Mouse (Mus musculus) kidney, adult 2 months (tissue): ENCODE results near the gene Alox8. TPM values are rescaled to one million over a fixed set of nuclear protein-coding genes. Genes with fewer than 3 reads are reported as not detected.

Source experiments
- DNase-seq: peaks from one replicate; pipeline ENCODE4 v3.0.0; 2021
- H3K27ac ChIP-seq: fragments of 200-500 bp; 2 replicates; pipeline ENCODE4 v1.5.1; 2012; ENCODE audit warnings: low read depth, low read length, control low read depth, inconsistent platforms; ENCODE audit not compliant: insufficient read depth
- H3K27me3 ChIP-seq: fragments of 200-500 bp; replicated peaks from 2 replicates; pipeline ENCODE4 v1.6.1; 2012; ENCODE audit warnings: mild to moderate bottlenecking, moderate library complexity, low read length, inconsistent platforms; ENCODE audit not compliant: control insufficient read depth, insufficient read depth
- H3K36me3 ChIP-seq: fragments of 200-500 bp; 2 replicates; pipeline ENCODE4 v1.6.1; 2012; ENCODE audit warnings: mild to moderate bottlenecking, moderate library complexity, low read length, inconsistent platforms; ENCODE audit not compliant: control insufficient read depth, insufficient read depth
- H3K4me1 ChIP-seq: fragments of 200-500 bp; 2 replicates; pipeline ENCODE4 v1.6.1; 2011; ENCODE audit warnings: low read length; ENCODE audit not compliant: control insufficient read depth, insufficient read depth
- H3K4me3 ChIP-seq: fragments of 200-500 bp; 2 replicates; pipeline ENCODE4 v1.5.1; 2011; ENCODE audit warnings: mild to moderate bottlenecking, low read depth, low read length, control low read depth; ENCODE audit not compliant: insufficient read depth
- CTCF ChIP-seq: fragments of 200-500 bp; conservative IDR thresholded peaks from 2 replicates; pipeline ENCODE4 v1.5.1; 2011; ENCODE audit warnings: low read depth, mild to moderate bottlenecking, control low read depth, low read length, moderate library complexity, mixed read lengths; ENCODE audit not compliant: insufficient read depth, insufficient read length
- POLR2A ChIP-seq: fragments of 200-500 bp; IDR thresholded peaks from one replicate; pipeline ENCODE4 v1.6.1; 2011; ENCODE audit warnings: low read depth, low read length, control low read depth
- WGBS: fragments of 180-500 bp; shearing (Covaris S2); methylation state at CpG from one replicate; pipeline ENCODE4 v1.1.7; 2018; 5-methylcytosine and 5-hydroxymethylcytosine counted together
- polyA plus RNA-seq: library from polyadenylated mRNA; depleted of rRNA; stranded (reverse); fragments of >200 nt; gene quantifications from 2 replicates; pipeline ENCODE4 v1.2.3, GENCODE M21; 2012; rRNA removed

Alox8 gene
- polyA plus RNA-seq, 1 experiment = 0.08 TPM

DNA sequence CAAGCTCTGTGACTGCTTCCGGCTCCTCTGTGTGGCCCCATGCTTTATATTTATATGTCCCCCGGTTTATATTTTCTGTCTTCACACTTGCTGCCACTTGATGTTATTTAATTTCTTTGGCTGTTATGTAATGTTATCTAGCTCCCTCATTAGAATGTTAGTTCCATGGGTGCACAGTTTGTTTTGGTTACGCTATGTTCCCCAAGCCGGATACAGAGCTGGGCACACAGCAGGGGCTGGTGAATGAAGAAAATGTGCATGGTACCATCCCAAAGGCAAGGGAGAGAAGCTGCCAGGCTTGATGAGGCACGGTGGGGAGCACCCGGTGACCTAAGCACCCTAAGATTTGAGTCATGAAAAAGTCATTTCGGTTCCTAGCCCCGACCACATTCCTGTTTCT is 43.8 kb downstream of the Alox8 start:
- Histone ChIP-seq H3K4me1 (no peaks in the 10 kb centered on the region), H3K4me3 (no peak overlapping the region), H3K27me3 (no peaks in the 10 kb centered on the region), H3K36me3 (no peaks in the 10 kb centered on the region), H3K27ac (no peak overlapping the region)
- TF ChIP-seq CTCF (no peak), POLR2A (no peak)
- DNase-seq = no peak
- WGBS = 80% methylated on average over 8 of the region's 8 CpGs

GRCm38 (mm10) chr11:69151004-69151403 is 46.6 kb downstream of the Alox8 start:
- WGBS = 52% methylated on average over 6 of the region's 6 CpGs

DNA sequence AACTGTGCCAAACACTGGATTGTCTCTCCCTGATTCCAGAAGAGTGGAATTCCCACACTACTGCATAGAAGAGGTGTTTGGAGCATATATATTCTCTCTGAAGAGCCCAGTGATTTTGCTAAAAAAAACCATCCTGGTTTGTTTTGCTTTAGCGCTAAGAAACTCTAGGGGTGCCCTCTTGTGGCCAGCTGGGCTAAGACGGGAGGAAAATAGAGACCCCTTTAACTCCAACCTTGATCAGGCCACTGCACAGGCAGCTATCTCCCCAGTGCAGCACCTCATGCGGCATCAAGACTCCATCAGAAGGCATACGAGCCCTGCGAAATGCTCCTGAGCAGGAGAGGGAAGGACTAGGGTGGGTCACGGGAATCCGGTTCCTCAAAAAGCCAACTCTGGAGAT is 47.2 kb downstream of the Alox8 start:
- Histone ChIP-seq H3K27ac (no peak overlapping the region), H3K27me3 (no peaks in the 10 kb centered on the region), H3K4me1 (no peaks in the 10 kb centered on the region), H3K36me3 (no peaks in the 10 kb centered on the region), H3K4me3 (no peak overlapping the region)
- TF ChIP-seq CTCF (peak; percentile 55), POLR2A (no peak)
- WGBS = 6% methylated on average over 7 of the region's 7 CpGs
- DNase-seq = peak; percentile 67

More at GRCm38 (mm10) chr11:69151004-69151403, 46.6 kb downstream of the Alox8 start:
- Histone ChIP-seq H3K36me3 (no peaks in the 10 kb centered on the region), H3K4me3 (no peak overlapping the region), H3K27ac (no peak overlapping the region), H3K27me3 (no peaks in the 10 kb centered on the region), H3K4me1 (no peaks in the 10 kb centered on the region)
- TF ChIP-seq CTCF = no peak
- no peak for DNase-seq

DNA sequence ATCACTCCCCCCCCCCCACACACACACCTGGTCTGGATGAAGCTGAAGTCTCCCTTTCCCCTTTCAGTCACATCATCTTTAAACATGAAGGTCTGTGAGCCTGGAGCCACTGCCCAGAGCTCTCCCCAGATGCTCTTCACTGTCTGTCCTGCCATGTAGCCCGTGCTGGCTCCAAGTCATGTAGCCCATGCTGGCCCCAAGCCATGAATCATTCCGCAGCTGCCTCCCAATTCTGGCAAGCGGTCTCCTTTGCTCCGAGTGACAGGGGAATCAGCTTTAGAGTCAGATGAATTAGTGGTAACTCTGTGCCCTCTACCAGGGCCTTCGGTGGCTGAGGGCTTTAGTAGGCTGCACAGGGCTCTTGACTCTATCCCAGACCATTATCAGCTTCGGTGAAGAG is 47.9 kb downstream of the Alox8 start:
- 78% methylated on average over 6 of the region's 6 CpGs for WGBS
- Histone ChIP-seq H3K4me1 (no peaks in the 10 kb centered on the region), H3K27me3 (no peaks in the 10 kb centered on the region), H3K36me3 (no peaks in the 10 kb centered on the region), H3K27ac (no peak overlapping the region), H3K4me3 (no peak overlapping the region)
- no peak for DNase-seq
- TF ChIP-seq POLR2A (no peak), CTCF (no peak)

DNA sequence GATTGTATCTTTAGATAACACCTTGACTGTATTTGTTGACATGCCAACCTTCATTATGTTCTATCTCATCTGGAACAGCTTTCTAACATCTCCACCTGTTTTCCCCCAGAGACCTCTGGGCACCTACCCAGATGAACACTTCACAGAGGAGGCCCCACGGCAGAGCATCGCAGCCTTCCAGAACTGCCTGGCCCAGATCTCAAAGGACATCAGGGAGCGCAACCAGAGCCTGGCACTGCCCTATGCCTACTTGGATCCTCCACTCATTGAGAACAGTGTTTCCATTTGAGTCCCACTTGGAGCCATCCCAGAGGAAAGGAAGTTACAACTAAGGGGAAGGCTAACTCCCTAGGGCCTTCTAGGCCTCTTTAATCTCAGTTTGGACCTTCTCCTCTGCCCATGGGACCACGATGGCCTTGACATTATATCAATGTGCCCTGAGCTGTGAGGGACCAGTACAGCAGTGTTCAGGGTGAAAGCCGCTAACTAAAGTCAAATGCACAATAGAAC is 49.1 kb downstream of the Alox8 start:
- Histone ChIP-seq H3K36me3 (no peaks in the 10 kb centered on the region), H3K27me3 (no peaks in the 10 kb centered on the region), H3K27ac (no peak overlapping the region), H3K4me3 (no peak overlapping the region), H3K4me1 (no peaks in the 10 kb centered on the region)
- WGBS = 94% methylated on average over 5 of the region's 5 CpGs
- DNase-seq = no peak
- TF ChIP-seq POLR2A = no peak
- no peak for TF ChIP-seq CTCF

DNA sequence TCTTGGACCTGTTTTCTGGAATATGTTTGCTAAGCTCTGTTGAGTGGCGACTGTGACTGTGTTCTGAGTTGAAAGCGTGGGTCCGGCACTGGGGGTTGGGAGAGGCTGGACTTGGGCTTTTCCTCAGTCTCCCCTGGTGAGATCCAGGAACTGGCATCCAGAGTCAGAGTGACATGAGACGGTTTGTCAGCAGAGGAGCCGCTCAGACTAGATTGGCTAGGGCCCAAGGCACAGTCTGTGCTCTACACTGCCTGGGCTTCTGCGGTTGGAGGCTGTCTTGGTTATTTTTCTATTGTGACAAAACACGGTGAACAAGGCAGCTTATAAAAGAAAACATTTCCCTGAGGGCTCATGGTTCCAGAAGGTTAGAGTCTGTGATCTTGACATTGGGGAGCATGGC is 50.1 kb downstream of the Alox8 start:
- Histone ChIP-seq H3K27ac (no peak overlapping the region), H3K4me3 (no peak overlapping the region), H3K4me1 (no peaks in the 10 kb centered on the region), H3K36me3 (no peaks in the 10 kb centered on the region), H3K27me3 (no peaks in the 10 kb centered on the region)
- no peak for TF ChIP-seq CTCF
- no peak for TF ChIP-seq POLR2A
- WGBS = 69% methylated on average over 7 of the region's 7 CpGs
- DNase-seq = no peak

- 96% methylated on average over 6 of the region's 6 CpGs for WGBS
- Histone ChIP-seq H3K4me3 (no peak overlapping the region), H3K27ac (no peak overlapping the region), H3K36me3 (no peaks in the 10 kb centered on the region), H3K27me3 (no peaks in the 10 kb centered on the region), H3K4me1 (no peaks in the 10 kb centered on the region; the same call in 1 of the 2 replicates)
- TF ChIP-seq POLR2A (no peak), CTCF (no peak)
- no peak for DNase-seq
These were observed 62.3 kb downstream of the Alox8 start for GRCm38 (mm10) chr11:69135361-69135760.

- no peak overlapping the region for H3K27ac ChIP-seq
- H3K27me3 ChIP-seq = no peaks in the 10 kb centered on the region
- no peak for DNase-seq
- H3K4me3 ChIP-seq = peak overlapping the region; percentile 45; the same call in 1 of the 2 replicates
- H3K4me1 ChIP-seq = no peaks in the 10 kb centered on the region; the same call in 1 of the 2 replicates
- no peaks in the 10 kb centered on the region for H3K36me3 ChIP-seq
- 56% methylated on average over 8 of the region's 8 CpGs for WGBS
- TF ChIP-seq CTCF = no peak
- no peak for TF ChIP-seq POLR2A
These were observed 63.0 kb downstream of the Alox8 start for GRCm38 (mm10) chr11:69134622-69134968.

Other genes with a start within 250 kb of the Alox8 start
- 38.2 and 44.7 TPM in 2 replicates for gene Arhgef15, start 240.4 kb downstream of the Alox8 start, polyA plus RNA-seq
- gene Slc25a35, start 229.7 kb downstream of the Alox8 start, polyA plus RNA-seq = 38.9 and 46.2 TPM in 2 replicates
- 43.0 and 43.9 TPM in 2 replicates for gene Rangrf, start 222.7 kb downstream of the Alox8 start, polyA plus RNA-seq
- 17.2 and 18.4 TPM in 2 replicates for gene Pfas, start 189.4 kb downstream of the Alox8 start, polyA plus RNA-seq
- 30.1 and 31.4 TPM in 2 replicates for gene Ctc1, start 181.9 kb downstream of the Alox8 start, polyA plus RNA-seq
- 1.7 TPM in 2 replicates for gene Aurkb, start 152.2 kb downstream of the Alox8 start, polyA plus RNA-seq
- gene Borcs6, start 138.1 kb downstream of the Alox8 start, polyA plus RNA-seq = 14.8 and 15.6 TPM in 2 replicates
- 41.7 and 48.0 TPM in 2 replicates for gene Tmem107, start 127.0 kb downstream of the Alox8 start, polyA plus RNA-seq
- 102 and 106 TPM in 2 replicates for gene Vamp2, start 109.4 kb downstream of the Alox8 start, polyA plus RNA-seq
- 13.5 and 14.7 TPM in 2 replicates for gene Per1, start 102.6 kb downstream of the Alox8 start, polyA plus RNA-seq
- gene Hes7, start 77.4 kb downstream of the Alox8 start, polyA plus RNA-seq = 0.18 and 0.19 TPM in 2 replicates
- gene 9130213A22Rik, start 75.3 kb downstream of the Alox8 start, polyA plus RNA-seq = 0.74 and 0.79 TPM in 2 replicates
- 0.39 and 0.48 TPM in 2 replicates for gene Aloxe3, start 71.9 kb downstream of the Alox8 start, polyA plus RNA-seq
- 0.27 TPM in 2 replicates for gene Alox12b, start 40.9 kb downstream of the Alox8 start, polyA plus RNA-seq
- 0.02 TPM in 1 of 2 replicates, not detected in the other for gene Gucy2e, start 39.2 kb upstream of the Alox8 start, polyA plus RNA-seq
- 4.6 and 5.7 TPM in 2 replicates for gene Cntrob, start 125.9 kb upstream of the Alox8 start, polyA plus RNA-seq
- 57.9 and 72.3 TPM in 2 replicates for gene Trappc1, start 126.1 kb upstream of the Alox8 start, polyA plus RNA-seq
- 1.2 and 1.3 TPM in 2 replicates for gene Kcnab3, start 128.4 kb upstream of the Alox8 start, polyA plus RNA-seq
- 1.5 and 2.1 TPM in 2 replicates for gene Rnf227, start 142.6 kb upstream of the Alox8 start, polyA plus RNA-seq
- 168 and 175 TPM in 2 replicates for gene Chd3, start 171.6 kb upstream of the Alox8 start, polyA plus RNA-seq
- gene Naa38, start 197.6 kb upstream of the Alox8 start, polyA plus RNA-seq = 251 and 317 TPM in 2 replicates
- 26.6 and 27.9 TPM in 2 replicates for gene Cyb5d1, start 197.8 kb upstream of the Alox8 start, polyA plus RNA-seq
- 25.4 and 25.8 TPM in 2 replicates for gene Tmem88, start 200.4 kb upstream of the Alox8 start, polyA plus RNA-seq
- 8.8 and 10.5 TPM in 2 replicates for gene Kdm6b, start 215.8 kb upstream of the Alox8 start, polyA plus RNA-seq